ENCODE assay signal across 9 mouse cellular contexts in the genomic region with DNA sequence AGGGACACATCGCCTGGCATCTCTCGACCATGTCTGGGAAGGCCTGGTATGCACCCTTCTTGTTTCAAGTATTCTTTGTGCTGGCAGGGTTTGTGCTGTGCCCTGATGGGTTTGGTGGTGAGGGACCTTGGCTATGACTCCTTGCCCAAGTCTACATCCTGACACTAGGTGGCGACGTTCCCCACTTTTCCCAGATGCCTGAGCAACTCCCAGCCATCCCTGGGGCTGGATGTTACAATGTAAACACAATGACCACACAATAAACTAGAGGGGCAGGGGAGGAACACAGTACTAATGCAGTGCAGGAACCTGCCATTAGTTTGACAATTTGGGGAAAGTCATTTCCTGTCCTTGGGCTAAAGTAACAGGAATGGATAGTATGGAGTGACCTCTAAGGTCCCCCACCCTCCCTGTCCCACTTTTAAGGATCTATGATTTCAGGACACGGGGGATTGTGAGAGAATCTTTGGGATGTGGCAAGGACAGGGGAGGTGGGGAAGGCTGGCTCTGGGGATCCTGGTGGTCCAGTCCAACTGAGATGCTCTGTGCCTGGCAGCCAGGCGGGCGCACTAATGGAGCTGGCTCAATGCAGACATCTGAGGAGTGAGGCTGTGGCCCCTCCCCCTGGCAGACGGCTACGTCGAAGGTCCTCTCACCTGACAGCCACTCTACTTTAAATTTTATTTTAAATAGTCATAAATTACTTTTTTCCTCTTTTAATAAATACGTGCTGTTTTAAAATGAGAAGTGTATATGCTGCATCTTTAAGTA.
DNase-seq lines count a peak whose midpoint lies in the region; ATAC-seq and TF ChIP-seq lines count a peak whose summit lies in the region.
"Had no signal": no experiment of that assay in that cellular context is flagged by ENCODE, and none has a peak within 500 bp of the region (broad histone marks: within the 10 kb centered on the region; RNA-seq: fewer than 3 reads in every experiment).

No protein-coding gene starts in this region.

- H3K4me3 ChIP-seq in kidney, embryonic 14.5 days (ENCODE audit: low read length) = no peak overlapping the region
- no peak overlapping the region for H3K4me3 ChIP-seq in limb, embryonic 14.5 days (replicated peaks; ENCODE audit: low read length)
- no peak overlapping the region for H3K4me3 ChIP-seq in neural tube, embryonic 11.5 days (ENCODE audit: low read depth, low read length)
- H3K4me3 ChIP-seq: erythroblast, embryonic 14.5 days had no signal

- no peaks in the 10 kb centered on the region for H3K9me3 ChIP-seq in kidney, embryonic 14.5 days (ENCODE audit: control insufficient read depth, low read length)
- H3K9me3 ChIP-seq in limb, embryonic 14.5 days (ENCODE audit: control insufficient read depth, low read length) = no peaks in the 10 kb centered on the region
- no peaks in the 10 kb centered on the region for H3K9me3 ChIP-seq in neural tube, embryonic 11.5 days (ENCODE audit: control insufficient read depth, low read length)

- no peak overlapping the region for H3K9ac ChIP-seq in kidney, embryonic 14.5 days (ENCODE audit: low read depth, low read length)
- no peak overlapping the region for H3K9ac ChIP-seq in limb, embryonic 14.5 days (ENCODE audit: low read depth, low read length, severe bottlenecking)
- H3K9ac ChIP-seq in neural tube, embryonic 11.5 days (ENCODE audit: low read length) = no peak overlapping the region

- no peak for TF ChIP-seq POLR2A in limb, embryonic 14.5 days (IDR thresholded peaks at IDR 0.05; ENCODE audit: borderline replicate concordance, extremely low read depth, insufficient read depth, insufficient read length)

- ATAC-seq in kidney, embryonic 14.5 days (ENCODE audit: low FRiP score, low TSS enrichment) = peak; percentile 66
- no peak for ATAC-seq in limb, embryonic 14.5 days (ENCODE audit: low FRiP score, low read depth)
- peak; percentile 53; the same call in 1 of the 2 replicates for ATAC-seq in neural tube, embryonic 11.5 days (ENCODE audit: insufficient read depth, low FRiP score, low TSS enrichment)

- 45% methylated on average over 11 of the region's 11 CpGs for WGBS in kidney, embryonic 14.5 days
- WGBS in limb, embryonic 14.5 days = 49% methylated on average over 11 of the region's 11 CpGs
- 42% methylated on average over 11 of the region's 11 CpGs for WGBS in neural tube, embryonic 11.5 days

- no peaks in the 10 kb centered on the region for H3K27me3 ChIP-seq in kidney, embryonic 14.5 days (ENCODE audit: control insufficient read depth, insufficient read depth, low read length)
- no peaks in the 10 kb centered on the region for H3K27me3 ChIP-seq in limb, embryonic 14.5 days (ENCODE audit: control insufficient read depth, insufficient read depth, low read length)
- no peaks in the 10 kb centered on the region for H3K27me3 ChIP-seq in neural tube, embryonic 11.5 days (ENCODE audit: control insufficient read depth, insufficient read depth, low read length)

- H3K27ac ChIP-seq in kidney, embryonic 14.5 days (ENCODE audit: low read depth, low read length) = no peak overlapping the region
- no peak overlapping the region for H3K27ac ChIP-seq in limb, embryonic 14.5 days (replicated peaks; ENCODE audit: low read depth, low read length)
- H3K27ac ChIP-seq in neural tube, embryonic 11.5 days (ENCODE audit: low read depth, low read length) = no peak overlapping the region

- H3K4me2 ChIP-seq in kidney, embryonic 14.5 days (replicated peaks; ENCODE audit: low read depth, low read length) = no peak overlapping the region
- no peak overlapping the region for H3K4me2 ChIP-seq in limb, embryonic 14.5 days (replicated peaks; ENCODE audit: low read depth, low read length, severe bottlenecking)
- H3K4me2 ChIP-seq in neural tube, embryonic 11.5 days (ENCODE audit: low read depth) = no peak overlapping the region

- H3K4me1 ChIP-seq in kidney, embryonic 14.5 days (ENCODE audit: control insufficient read depth, insufficient read depth, low read length) = 0 out of 2 replicates have a peak, but pooled peaks cover 2% of the 10 kb centered on the region
- H3K4me1 ChIP-seq in limb, embryonic 14.5 days (ENCODE audit: control insufficient read depth, insufficient read depth, low read length) = no peaks in the 10 kb centered on the region
- no peaks in the 10 kb centered on the region for H3K4me1 ChIP-seq in neural tube, embryonic 11.5 days (ENCODE audit: control insufficient read depth, insufficient read depth, low read length)

- DNase-seq in B cell, adult 2 months = peak; percentile 26 to 27
- peak; percentile 75 to 91 for DNase-seq in adrenal gland, adult (ENCODE audit: inconsistent age in 2 of 2, low spot score in 1 of 2)
- peak; percentile 86 for DNase-seq in embryo, embryonic 10.5 days (ENCODE audit: low spot score)
- DNase-seq in heart, adult 8-10 months (ENCODE audit: low spot score) = peak; percentile 76
- DNase-seq in limb, embryonic 14.5 days (ENCODE audit: low spot score) = peak; percentile 64
- DNase-seq in neural tube, embryonic 11.5 days (ENCODE audit: low spot score) = peak; percentile 81
- peak; percentile 27 to 33 for DNase-seq in thymus, postnatal 36 days

- H3K36me3 ChIP-seq in kidney, embryonic 14.5 days (ENCODE audit: control insufficient read depth, insufficient read depth, low read length) = peaks cover 39% of the 10 kb centered on the region
- peaks cover 58% of the 10 kb centered on the region for H3K36me3 ChIP-seq in limb, embryonic 14.5 days (ENCODE audit: control insufficient read depth, insufficient read depth, low read length)
- peaks cover 11% of the 10 kb centered on the region for H3K36me3 ChIP-seq in neural tube, embryonic 11.5 days (ENCODE audit: control insufficient read depth, insufficient read depth, low read length)

Comparison
In these comparisons a context has a peak if more than half of its experiments do, and no peak if none do; other contexts are left out.
1. DNase-seq: peak in every context shown above with its lines; median percentile 86 in embryo, embryonic 10.5 days; 83 in adrenal gland, adult; 81 in neural tube, embryonic 11.5 days; 76 in heart, adult 8-10 months; 64 in limb, embryonic 14.5 days; 30 in thymus, postnatal 36 days; 26 in B cell, adult 2 months.